Mouse (Mus musculus) gastrocnemius, postnatal 25 days (tissue): ENCODE results near the gene Bcar3. TPM values are rescaled to one million over a fixed set of nuclear protein-coding genes. Genes with fewer than 3 reads are reported as not detected.

ENCODE experiments used
- DNase-seq: peaks from one replicate; pipeline ENCODE4 v3.0.0; 2022
- total RNA-seq, 2 experiments: library from RNA; stranded (reverse); gene quantifications; 1 replicate in 1 of 2; 2 replicates in 1 of 2; pipeline ENCODE4 v1.2.3; 2021

Bcar3 gene
- total RNA-seq, 2 experiments from 2014 or later: 3.4 to 4.4 TPM

DNA sequence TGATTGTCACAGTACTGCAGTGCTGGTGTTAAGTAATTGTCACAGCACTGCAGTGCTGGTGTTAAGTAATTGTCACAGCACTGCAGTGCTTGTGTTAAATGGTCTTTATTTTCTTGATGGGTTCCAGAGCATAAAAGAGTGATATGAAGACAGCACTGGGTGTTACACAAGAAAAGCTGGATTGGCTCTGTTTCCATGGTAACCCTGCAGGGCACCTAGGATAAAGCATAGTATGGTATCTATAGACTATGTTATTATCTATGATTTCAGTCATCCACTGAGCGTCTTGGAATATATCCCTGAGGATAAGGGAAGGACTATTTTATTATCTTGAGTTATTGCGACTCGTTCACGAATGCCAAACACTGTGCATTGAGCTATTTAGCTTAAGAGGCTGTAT lies 162.9 kb downstream of the Bcar3 start:
- no peak for DNase-seq

- no peak for DNase-seq
Measured at GRCm38 (mm10) chr3:122457723-122458122, 163.8 kb downstream of the Bcar3 start.

DNA sequence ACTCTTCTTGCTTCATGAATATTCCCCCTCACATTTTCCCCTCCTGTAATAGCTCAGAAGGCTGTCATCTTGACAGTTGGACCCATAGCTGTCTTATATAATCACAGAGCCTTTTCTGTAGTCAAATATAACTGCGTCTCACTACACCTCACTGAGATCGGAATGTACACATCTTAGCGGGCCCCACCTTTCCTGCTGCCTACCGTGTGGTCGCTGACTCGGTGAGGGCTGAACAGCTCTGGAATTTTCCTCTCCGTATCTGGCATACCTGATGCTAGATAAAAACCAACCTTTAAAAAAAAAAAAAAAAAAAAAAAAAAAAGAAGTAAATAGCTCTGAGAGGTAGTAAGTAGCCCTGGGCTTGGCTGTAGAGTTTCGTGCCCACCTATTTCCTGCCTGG lies 164.8 kb downstream of the Bcar3 start:
- no peak for DNase-seq

GRCm38 (mm10) chr3:122460848-122461511 lies 167.0 kb downstream of the Bcar3 start:
- no peak for DNase-seq

- DNase-seq: no peak
Measured at GRCm38 (mm10) chr3:122461512-122461881, 167.6 kb downstream of the Bcar3 start.

- DNase-seq: no peak
Measured at GRCm38 (mm10) chr3:122461932-122462871, 168.3 kb downstream of the Bcar3 start.

GRCm38 (mm10) chr3:122463166-122463565 lies 169.2 kb downstream of the Bcar3 start:
- no peak for DNase-seq

DNA sequence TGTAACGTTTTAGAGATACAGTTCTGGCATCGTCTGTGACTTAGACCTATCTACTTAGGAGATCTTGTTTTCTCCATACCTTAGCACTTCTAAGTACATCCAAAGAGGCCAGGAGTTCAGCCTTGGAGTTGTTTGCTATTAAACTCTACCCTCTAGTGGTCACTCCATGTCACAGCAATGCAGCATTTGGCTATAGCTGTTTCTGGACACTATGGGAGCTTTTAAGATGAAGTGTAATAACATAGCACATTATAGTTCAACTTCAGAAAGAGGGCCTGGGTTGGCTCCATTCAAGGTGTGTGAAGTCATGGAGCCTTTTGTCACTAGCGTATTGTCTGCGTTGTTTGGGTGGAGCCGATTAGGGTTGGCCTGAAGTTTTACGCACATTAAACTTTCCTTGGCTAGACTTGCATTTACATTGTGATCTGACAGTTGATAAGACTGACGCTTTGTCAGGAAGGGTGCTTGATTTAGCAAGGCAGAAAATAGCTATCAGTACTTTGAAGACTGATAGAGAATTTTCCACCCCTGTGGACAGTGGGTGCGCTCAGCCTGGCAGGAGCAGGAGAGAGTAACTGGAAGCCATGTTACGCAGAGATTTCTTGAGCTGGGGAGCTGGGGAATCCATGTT lies 172.3 kb downstream of the Bcar3 start:
- no peak for DNase-seq

DNA sequence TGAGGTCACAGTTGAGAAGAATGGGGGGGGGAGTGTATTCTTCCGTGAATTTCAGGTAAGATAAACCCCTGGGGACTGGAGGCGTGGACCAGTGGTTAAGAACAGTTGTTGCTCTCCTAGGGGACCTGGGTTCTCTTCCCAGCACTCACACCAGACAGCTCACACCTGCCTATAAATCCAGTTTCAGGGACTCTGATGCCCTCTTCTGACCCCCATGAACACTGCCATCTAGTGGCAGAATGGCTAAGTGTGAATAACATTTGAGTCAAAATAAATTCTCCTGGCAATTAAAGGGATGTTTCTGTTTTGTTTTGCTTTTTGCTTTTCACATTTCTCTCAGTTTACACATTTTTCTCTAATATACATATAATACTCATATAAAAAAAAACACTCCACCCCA lies 174.0 kb downstream of the Bcar3 start:
- DNase-seq: no peak

- no peak for DNase-seq
Measured at GRCm38 (mm10) chr3:122470326-122471016, 176.5 kb downstream of the Bcar3 start.

- no peak for DNase-seq
Measured at GRCm38 (mm10) chr3:122471017-122471721, 177.2 kb downstream of the Bcar3 start.

DNA sequence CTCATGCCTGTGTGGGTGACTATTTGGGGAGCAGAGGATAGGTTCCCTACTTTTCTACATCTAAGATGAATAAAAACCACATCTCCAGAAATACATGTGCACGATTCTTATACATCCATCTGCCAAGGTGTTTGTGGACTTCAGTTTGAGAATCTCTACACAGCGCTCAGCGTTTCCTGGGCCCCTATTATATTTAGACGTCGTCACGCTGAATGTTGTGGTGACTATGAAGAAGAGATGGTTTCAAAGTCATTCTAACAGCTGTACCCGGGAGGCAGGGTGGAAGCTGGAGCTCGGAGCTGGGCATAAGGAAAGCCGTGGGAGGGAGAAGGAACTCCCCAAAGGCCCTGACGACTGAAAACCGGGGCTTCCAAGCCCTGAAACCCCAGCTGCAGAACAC lies 178.5 kb downstream of the Bcar3 start:
- no peak for DNase-seq

DNA sequence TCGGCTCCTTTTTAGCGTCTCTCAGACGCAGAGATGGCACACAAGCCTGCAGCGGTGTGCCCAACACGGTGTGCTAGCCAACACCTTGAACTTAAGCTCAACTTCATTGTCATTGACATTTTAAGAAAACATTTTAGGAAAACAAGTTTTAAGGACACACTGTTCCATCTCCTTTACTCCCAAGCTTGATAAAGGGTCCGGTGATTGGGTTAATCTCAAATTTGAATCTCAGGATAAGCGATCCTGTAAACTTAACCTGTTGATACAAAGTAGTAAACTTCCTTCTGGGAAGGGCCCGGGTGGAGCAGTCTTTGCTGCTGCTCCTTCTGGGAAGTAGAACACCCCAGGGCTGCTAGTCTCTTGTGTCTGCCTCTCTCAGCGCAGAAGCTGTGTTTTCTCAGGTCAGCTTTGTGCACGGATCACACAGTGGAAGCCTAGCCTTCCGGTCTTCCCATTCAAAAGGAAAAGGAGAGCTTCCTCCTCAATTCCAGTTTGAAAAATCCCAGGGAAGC lies 179.6 kb downstream of the Bcar3 start:
- no peak for DNase-seq

GRCm38 (mm10) chr3:122474067-122474466 lies 180.1 kb downstream of the Bcar3 start:
- DNase-seq: peak; percentile 55

DNA sequence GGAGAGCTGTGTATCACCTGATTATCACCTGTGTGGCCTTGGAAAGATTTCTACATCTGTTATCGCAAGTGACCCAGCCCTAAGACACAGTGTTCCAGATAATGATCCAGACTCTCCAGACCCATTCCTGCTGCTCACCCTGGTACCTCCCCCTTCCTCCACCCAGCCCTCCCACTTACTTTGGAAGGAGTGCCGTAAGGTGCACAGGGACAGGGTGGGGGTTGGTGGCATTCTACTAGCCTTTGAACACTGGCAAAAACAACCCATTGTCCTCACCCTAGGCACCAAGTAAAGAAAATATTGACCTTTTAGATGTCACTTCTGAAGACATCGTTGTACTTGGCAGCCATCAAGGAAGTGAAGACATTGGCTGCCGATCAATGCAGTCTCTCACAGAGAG lies 180.9 kb downstream of the Bcar3 start:
- no peak for DNase-seq

DNA sequence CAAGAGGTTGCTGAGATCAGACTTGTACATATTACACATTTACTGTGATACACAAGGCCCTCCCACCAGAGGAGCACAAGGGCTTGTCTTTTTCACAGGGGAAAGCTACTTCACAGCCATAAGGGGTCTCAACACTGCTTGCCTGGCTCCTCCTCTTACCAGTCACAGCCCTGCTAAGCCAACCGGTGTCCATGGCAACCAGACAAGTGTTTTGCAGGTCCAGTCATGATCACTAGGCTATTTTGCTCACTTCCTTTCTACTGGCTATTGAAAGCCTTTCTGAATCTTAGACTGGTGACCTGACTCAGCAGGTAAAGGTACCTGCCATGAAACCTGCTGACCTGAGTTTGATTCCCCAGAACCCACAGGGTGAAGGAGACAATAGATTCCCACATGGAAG lies 181.8 kb downstream of the Bcar3 start:
- no peak for DNase-seq

DNA sequence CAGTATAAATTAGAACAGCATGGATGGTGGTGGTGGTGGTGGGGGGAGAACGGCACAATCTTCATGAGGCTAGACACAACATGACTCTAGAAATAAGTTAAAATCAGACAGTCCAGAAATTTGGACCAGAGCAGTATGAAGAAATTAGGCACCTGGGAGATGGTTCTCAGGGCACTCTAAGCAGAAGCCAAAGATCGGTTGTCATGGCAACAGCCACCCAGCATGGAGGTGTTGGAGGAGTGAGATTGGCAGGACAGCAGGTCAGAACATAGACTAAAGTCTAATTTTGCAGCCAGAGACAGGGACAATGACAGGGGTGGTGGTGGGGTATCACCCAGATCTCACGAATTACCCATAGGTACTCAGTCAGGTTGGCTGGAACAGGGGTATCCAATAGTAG lies 182.7 kb downstream of the Bcar3 start:
- no peak for DNase-seq

- DNase-seq: no peak
Measured at GRCm38 (mm10) chr3:122477541-122477940, 183.6 kb downstream of the Bcar3 start.

- DNase-seq: no peak
Measured at GRCm38 (mm10) chr3:122478735-122479134, 184.8 kb downstream of the Bcar3 start.

GRCm38 (mm10) chr3:122480065-122480675 lies 186.2 kb downstream of the Bcar3 start:
- DNase-seq: no peak

- DNase-seq: no peak
Measured at GRCm38 (mm10) chr3:122480986-122481385, 187.1 kb downstream of the Bcar3 start.
